Mouse (Mus musculus): ENCODE measurements around the gene BC061212. TPM values are rescaled to one million over a fixed set of nuclear protein-coding genes. Genes with fewer than 3 reads are reported as not detected.
"Not testable (repeated sequence)": the region's sequence is repeated elsewhere in the genome, so short reads cannot be mapped to it uniquely, and the experiment has no call there.

Gene BC061212
- not detected for total RNA-seq (2021)

DNA sequence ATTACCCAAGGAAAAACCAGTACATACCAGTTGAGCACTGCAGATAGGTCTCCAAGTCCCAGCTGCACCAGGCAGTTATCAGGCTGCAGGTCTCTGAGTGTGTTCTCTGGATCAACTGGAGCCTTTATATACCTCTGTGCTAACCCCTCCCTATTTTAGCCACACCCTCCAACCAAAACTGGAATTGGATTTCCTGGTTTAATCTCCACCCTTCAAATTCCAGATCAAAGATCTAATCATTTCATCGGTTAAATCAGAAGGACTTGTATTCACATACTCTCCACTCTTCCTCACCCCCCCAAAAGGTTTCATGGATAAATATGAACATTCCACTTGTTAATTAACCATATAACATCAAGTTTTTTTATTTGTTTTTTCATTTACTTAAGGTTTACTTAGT is at the start of gene BC061212:
Gene BC061212 (minus strand): TSS at position 101 of the 400 bp plus-strand sequence.
- DNase-seq (ENCODE audit: extremely low spot score in 1 of 2, low spot score in 2 of 2): not testable (repeated sequence)

DNA sequence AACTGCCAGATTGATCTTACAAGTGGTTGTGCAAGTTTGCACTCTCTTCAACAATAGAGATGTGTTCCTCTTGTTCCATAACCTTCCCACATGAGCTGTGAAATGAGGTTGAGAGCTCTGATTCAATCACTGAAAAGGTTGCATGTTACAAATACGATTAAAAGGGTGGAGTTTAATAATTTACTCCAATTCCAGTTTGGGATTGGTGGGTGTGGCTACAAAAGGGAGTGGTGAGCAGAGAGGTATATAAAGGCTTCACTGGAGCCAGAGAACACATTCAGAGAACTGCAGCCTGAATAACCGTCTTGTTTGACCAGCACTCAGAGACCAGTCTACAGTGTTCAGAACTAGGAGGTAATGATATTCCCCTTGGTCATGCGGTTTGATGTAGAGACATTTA is 5.7 kb upstream of the BC061212 start, which contains the start of gene Gm6351:
Gene Gm6351 (plus strand): TSS at position 301 of the 400 bp plus-strand sequence.
- intact Hi-C loops (cut with DNase I); DNase-seq (ENCODE audit: extremely low spot score in 1 of 2, low spot score in 2 of 2): not testable (repeated sequence)

More for the DNA sequence above, at the start of gene BC061212:
- intact Hi-C loops (cut with DNase I): not testable (repeated sequence)

Other genes with a start within 250 kb of the BC061212 start
- gene Gm7792, start 226.8 kb downstream of the BC061212 start, total RNA-seq (2021): not detected
- not detected for gene Gm16429, start 141.5 kb downstream of the BC061212 start, total RNA-seq (2021)
- gene Gm6351, start 5.8 kb upstream of the BC061212 start, total RNA-seq (2021): not detected
- gene Gm3106, start 147.5 kb upstream of the BC061212 start, total RNA-seq (2021): not detected
- gene A430089I19Rik, start 236.3 kb upstream of the BC061212 start, total RNA-seq (2021): not detected
- not detected for gene Gm6502, start 243.9 kb upstream of the BC061212 start, total RNA-seq (2021)

Measured in left cerebral cortex, postnatal 10 days (tissue).